Mouse (Mus musculus) heart, adult 9 months (tissue): Measurements from ENCODE around the gene Itga2.

ENCODE experiments used
- DNase-seq, 2 experiments: peaks; one replicate each; pipeline ENCODE4 v3.0.0; 2022; ENCODE audit warnings: low spot score in 2 of 2

Itga2 gene

DNA sequence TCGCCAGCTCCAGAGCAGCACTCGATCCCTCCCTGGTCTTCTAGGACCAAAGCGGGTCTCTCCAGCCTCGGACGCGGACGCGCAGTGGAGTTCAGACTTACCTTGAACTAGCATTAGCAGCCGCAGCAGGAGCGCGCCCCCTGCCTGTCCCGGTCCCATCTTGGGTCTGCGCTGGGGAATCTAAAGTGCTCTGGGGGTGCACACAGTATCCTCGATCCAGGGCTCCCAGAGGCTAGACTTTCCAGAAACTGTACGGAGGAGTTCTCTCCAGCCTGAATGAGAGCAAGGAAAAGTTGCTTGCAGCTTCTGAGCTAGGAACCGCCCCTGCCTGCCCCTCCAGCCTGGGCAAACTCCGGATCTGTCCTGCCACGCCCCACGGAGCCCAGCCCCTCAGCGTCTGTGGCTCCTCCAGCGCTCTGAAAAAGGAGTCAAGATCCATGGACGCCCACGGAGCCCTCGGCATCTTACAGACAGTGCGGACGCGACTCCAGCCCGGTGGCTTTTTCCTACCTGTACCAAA, at the start of gene Itga2:
Itga2 (minus strand) TSS at position 326 of the 520 bp plus-strand sequence.
- DNase-seq = peak; percentile 47 to 56

GRCm38 (mm10) chr13:114980831-114981419, 49.0 kb upstream of the Itga2 start:
- no peak for DNase-seq

DNA sequence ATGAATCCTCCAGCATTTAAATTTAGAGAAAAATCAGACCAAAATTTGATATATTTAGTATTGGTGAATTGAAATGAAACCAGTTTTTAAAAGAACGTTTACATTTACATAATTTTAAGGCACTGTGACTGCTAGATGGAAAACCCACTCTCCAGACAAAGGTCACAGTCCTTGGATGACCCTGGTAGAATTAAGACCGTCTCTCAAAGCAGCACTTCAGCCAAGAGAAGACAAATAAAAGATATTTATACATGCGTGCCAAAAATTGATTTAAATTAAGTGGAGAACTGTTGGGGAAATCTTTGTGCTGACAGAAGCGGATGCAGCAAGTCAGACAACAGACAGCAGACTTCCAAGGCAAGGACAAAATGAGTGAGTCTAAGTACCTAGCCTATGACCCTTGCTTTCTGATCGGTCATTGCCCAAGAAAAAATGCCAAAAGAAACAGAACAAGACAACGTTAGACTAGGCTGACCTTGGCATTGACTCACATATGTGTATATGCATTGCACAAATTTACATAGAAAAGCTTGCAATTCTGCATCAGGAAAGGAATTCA, 42.7 kb upstream of the Itga2 start:
- DNase-seq = no peak

- no peak for DNase-seq
Measured at GRCm38 (mm10) chr13:114971905-114972304, 40.0 kb upstream of the Itga2 start.

GRCm38 (mm10) chr13:114964233-114964632, 32.3 kb upstream of the Itga2 start:
- DNase-seq = peak; percentile 44 to 74

GRCm38 (mm10) chr13:114954516-114954915, 22.6 kb upstream of the Itga2 start:
- DNase-seq = no peak

DNA sequence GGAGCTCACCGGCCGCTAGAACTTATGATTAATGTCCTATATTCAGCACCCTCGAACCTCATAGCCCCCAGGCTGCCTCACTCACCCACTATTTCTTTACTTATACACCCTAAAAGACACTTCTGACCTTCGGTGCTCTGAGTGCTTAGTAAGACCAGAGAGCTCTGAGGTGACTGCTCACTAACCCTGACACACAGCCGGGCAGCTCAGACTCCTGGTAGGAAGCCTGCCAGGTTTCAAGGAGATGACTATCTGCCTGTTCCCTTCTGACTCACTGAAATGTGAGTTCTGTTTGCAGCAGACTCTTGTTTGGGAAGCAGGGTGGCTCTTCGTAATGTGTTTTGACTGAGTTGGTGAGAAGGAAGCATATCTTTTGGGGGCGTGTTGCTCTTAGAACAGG, 1.6 kb upstream of the Itga2 start:
- DNase-seq = no peak

- no peak for DNase-seq
Measured at GRCm38 (mm10) chr13:114930996-114931649, 777 bp downstream of the Itga2 start.

- DNase-seq = no peak
Measured at GRCm38 (mm10) chr13:114924785-114925184, 7.1 kb downstream of the Itga2 start.

- no peak for DNase-seq
Measured at GRCm38 (mm10) chr13:114923331-114923730, 8.6 kb downstream of the Itga2 start.

DNA sequence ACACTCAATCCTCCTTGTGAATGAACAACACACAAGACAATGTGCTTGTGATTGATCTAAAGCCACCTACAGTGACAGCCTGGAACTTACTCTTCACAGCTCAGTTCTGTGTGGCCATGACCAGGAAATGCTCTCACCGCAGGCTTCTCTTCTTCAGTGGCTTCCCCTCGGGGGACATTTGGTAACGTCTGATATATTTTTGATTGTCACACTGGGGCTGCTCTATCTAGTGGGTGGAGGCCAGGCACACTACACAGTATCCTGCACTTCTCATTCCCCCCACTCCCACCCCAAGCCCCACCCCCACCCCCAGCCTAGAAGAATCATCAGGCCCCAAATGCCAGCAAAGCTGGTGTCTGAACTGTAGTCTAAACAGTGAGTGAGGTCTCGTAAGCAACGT, 16.1 kb downstream of the Itga2 start:
- no peak for DNase-seq

DNA sequence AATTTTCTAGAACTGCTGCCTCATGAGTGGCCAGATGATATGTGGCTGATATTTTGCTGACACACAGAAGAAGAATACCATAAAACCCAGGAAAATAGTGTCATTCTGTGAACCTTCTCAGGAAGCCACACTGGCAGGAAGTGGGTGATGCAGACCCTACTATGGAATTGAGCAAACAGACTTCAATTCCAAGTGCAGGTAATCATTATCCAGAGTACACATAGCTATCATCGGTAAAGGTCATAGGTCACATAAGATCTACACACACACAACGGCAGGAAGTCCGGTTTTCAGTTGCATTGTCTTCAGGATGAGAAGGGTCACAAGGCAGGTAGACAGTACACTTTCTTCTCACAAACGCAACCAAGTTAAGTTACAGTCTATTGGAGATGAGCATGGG, 16.9 kb downstream of the Itga2 start:
- no peak for DNase-seq

DNA sequence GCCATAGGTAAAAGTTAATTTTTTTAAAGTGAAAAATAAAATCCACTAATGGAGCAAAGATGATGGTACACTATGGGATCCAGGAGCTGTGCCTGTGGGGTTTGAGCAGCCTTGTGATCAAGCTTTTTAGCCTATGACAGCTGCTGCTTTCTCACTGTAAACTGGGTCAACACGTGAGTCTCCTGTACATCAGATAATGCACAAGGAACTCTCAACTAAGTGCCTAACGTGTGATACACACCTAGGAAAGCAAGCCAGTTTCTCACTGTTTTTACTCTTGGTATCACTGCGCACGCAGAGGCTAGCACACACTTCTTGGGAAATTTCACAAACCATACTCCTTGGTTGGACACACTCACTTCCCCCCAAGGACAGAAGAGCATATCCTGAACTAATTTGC, 17.3 kb downstream of the Itga2 start:
- DNase-seq = no peak

GRCm38 (mm10) chr13:114910629-114911028, 21.3 kb downstream of the Itga2 start:
- no peak for DNase-seq

DNA sequence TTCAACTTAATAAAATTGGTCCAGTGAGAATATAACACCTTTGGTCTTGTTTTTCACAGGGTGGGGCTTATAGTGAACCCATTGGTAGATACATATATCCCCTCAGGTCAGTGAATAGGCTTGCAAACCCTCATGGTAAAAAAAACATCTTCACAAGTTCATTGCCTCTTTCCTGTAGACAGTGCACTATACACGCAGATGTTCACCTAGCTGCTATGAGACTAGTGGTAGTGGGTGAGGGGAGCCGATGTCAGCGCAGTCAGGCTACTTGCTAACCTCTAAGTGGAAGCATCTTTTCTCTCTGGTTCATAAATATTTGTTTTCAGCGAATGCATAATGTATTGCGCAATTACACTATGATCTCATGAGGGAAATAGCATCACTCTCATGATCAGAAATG, 22.4 kb downstream of the Itga2 start:
- no peak for DNase-seq

DNA sequence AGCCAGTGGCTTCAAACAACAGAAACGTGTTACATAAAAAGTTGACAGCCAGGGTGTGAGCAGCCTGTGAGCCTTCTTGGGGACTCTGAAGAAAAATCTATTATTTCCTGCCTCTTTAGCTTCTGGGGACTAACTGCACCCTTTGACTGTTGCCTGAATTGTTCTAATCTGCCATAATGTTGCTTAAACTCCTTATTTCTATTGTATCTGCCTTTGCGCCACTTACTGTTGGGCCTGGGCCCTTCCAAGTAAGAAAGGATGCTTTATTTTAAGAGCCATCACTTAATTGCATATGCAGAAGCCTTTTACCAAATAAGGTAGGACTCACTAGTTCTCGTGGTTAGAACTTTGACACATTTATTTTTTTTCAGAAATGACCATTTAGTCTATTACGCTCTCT, 24.0 kb downstream of the Itga2 start:
- DNase-seq = no peak

GRCm38 (mm10) chr13:114896751-114897386, 35.0 kb downstream of the Itga2 start:
- peak; percentile 80 to 81 for DNase-seq

DNA sequence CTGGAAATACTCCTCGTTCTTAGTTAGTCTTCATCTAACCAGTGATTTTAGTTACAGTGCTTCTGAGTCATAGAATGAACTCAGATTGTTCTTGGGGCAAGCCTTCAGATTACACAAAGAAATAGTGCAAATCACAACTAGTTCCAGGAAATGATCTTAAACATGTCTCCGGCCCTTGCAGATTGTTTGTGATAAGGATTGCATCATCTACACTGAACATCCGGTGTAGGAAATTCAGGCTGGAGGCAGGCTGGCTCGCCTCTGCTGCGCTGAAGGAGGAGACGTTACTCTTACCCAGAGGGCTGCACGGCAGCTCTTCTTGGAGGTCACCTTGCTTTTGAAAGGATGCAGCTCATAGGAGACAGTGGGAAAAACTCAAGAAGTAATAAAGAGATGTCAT, 36.0 kb downstream of the Itga2 start:
- DNase-seq = peak; percentile 54 to 64

- no peak for DNase-seq
Measured at GRCm38 (mm10) chr13:114894718-114895117, 37.2 kb downstream of the Itga2 start.

GRCm38 (mm10) chr13:114891655-114892054, 40.2 kb downstream of the Itga2 start:
- DNase-seq = no peak

DNA sequence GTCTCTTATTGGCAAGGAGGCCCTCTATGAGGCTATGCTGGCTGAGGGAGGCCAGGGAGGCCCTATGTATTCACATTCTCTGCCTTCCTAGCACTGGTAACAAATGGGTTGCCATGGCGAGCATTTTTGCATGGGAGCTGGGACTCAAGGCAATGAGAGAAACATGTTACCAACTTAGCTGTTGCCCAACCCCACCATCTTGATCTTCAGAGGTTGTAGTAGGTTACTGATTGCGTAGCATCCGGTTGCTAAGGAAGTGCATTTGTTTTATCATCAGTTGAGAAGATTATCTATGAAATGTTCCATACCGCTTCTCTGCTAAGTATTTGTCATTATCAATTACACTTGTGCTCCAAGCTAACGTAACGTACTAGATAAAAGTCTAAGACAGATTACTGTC, 44.2 kb downstream of the Itga2 start:
- DNase-seq = no peak

- DNase-seq = no peak
Measured at GRCm38 (mm10) chr13:114887293-114887692, 44.6 kb downstream of the Itga2 start.

GRCm38 (mm10) chr13:114885171-114885570, 46.7 kb downstream of the Itga2 start:
- no peak for DNase-seq
